Mouse (Mus musculus) B cell, adult (primary cell): ENCODE measurements around the gene Gm9611. TPM values are rescaled to one million over a fixed set of nuclear protein-coding genes. Genes with fewer than 3 reads are reported as not detected.

Source experiments
- total RNA-seq: library from RNA; stranded (reverse); gene quantifications from 4 replicates; pipeline ENCODE4 v1.2.4, GENCODE M21; 2023; ENCODE audit not compliant: inconsistent age

The Gm9611 gene
- not detected in 4 replicates for total RNA-seq

DNA sequence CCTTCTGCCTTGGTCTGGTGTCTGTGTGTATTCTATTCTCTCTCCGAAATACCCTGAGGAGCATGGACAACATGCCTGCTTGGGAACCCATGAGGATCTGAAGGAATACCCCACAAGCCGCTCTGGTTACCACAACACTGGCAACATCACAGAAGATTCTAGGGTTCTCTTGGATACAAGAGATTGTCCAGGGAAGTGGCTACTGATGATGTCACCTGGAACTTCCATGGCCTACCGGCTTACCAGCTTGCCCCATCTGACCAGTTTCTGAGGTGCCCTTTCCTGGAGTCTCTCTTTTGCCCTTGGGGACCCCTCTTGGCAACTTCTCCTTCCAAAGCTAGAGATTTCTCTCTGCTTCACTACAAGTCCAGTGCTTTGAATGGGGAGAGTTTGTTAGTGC is at the start of gene Gm9611:
Gene Gm9611, minus strand, starts transcription at position 101 of the 400 bp plus-strand sequence.

GRCm38 (mm10) chr14:42309910-42310309 is 12.8 kb upstream of the Gm9611 start, which contains the start of gene Gm7995:
Gene Gm7995, plus strand, starts transcription at chr14:42310210.

GRCm38 (mm10) chr14:42259948-42260347 is 37.2 kb downstream of the Gm9611 start, which contains the start of gene Gm17026:
Gene Gm17026, minus strand, starts transcription at chr14:42260048.

Other genes starting within 250 kb of the Gm9611 start
- gene Gm7951, start 180.0 kb downstream of the Gm9611 start, total RNA-seq, result not detected in 4 replicates
- gene Gm17027, start 134.7 kb downstream of the Gm9611 start, total RNA-seq, result not detected in 4 replicates
- gene Gm3573, start 106.6 kb downstream of the Gm9611 start, total RNA-seq, result not detected in 4 replicates
- not detected in 4 replicates for gene Gm17026, start 37.3 kb downstream of the Gm9611 start, total RNA-seq
- gene Gm7995, start 12.9 kb upstream of the Gm9611 start, total RNA-seq, result not detected in 4 replicates
- gene Gm8005, start 142.3 kb upstream of the Gm9611 start, total RNA-seq, result not detected in 4 replicates
- gene Gm8011, start 166.5 kb upstream of the Gm9611 start, total RNA-seq, result not detected in 4 replicates
- gene Gm8020, start 205.0 kb upstream of the Gm9611 start, total RNA-seq, result not detected in 4 replicates
- not detected in 4 replicates for gene Gm8024, start 226.9 kb upstream of the Gm9611 start, total RNA-seq